Mouse (Mus musculus): ENCODE results near the gene Pold3.

Pold3 gene

GRCm38 (mm10) chr7:100121376-100121789 is at the start of gene Pold3:
Gene Pold3 (minus strand): TSS chr7:100121565.
- DNase-seq (ENCODE audit: low read depth, low spot score): peak; percentile 98

DNA sequence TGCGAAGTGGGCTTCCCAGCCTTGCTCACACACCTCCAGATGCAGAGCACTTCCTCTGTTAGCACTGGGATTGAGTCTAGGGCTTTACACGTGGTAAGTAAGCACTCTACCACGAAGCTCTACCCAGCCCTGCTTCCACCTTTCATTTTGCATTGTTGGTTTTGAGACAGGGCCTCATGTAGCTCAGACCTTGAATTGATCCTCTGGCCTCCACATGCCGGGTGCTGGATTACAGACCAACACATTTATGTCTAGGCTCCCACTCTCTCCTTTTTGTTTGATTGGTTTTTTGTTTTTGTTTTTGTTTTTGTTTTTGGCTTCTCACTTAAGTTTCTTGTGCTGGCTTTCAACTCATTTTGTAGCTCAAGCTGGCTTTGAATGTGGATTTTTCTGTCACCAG is 49.4 kb upstream of the Pold3 start:
- no peak for DNase-seq (ENCODE audit: low read depth, low spot score)

DNA sequence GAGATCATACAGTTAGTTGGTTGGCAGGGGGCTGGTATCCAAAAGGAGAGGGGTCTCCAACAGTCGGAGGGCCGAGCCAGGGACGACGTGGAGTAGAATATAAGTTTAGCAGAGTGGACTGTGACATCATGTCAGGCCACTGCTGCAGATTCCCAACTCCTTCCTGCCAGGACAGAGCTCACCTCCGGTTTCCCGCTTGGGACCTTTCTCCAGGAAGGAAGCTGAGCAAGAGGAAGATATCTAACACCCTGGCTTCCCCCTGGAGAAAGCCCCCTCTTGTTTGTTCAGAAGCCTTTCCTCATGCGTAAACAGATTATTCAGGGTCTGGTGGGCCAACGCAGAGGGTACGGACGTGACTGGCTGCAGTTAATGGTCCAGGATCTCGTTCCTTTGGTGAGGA is 47.3 kb upstream of the Pold3 start:
- DNase-seq (ENCODE audit: low read depth, low spot score): no peak

DNA sequence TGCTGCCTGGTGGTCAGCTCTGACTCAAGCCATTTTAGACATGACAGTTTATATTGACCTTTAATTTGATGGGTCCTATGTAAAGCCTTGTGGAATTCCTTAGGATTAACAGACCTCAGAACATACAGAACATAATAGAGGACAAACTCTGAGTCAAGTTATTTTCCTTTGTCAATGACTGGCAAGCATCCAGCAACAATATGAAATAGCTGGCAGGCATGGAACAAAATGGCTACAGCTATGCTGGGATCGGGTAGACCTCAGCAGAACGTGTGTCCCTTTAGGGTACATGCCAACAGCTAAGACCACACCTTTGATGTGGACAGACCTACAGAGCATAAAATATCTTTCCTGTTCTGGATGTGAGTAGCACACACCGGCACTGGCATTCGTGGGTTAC is 42.1 kb upstream of the Pold3 start:
- no peak for DNase-seq (ENCODE audit: low read depth, low spot score)

- peak; percentile 21 for DNase-seq (ENCODE audit: low read depth, low spot score)
Measured at GRCm38 (mm10) chr7:100160006-100160405, 38.6 kb upstream of the Pold3 start.

GRCm38 (mm10) chr7:100159105-100159841 is 37.9 kb upstream of the Pold3 start, which contains the start of gene Lipt2:
Gene Lipt2 (plus strand): TSS chr7:100159277.
- DNase-seq (ENCODE audit: low read depth, low spot score): peak; percentile 97

DNA sequence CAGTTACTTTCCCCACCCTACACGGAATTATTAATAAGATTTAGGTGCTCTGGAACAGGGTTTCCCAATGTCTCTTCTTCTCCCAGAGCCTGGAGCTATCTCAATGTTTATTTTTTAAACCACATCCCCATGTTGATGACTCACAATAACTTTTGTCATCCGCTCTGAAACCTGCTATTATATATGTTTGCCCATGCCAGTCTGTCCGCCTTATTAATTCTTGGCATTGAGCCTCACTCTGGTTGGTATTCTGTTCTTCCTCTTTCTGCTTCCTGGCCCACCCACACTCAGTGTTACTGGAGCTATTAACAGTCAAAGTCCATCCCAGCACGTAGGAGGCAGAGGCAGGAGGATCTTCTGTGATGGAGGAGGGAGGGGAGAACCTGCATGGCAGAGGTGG is 36.3 kb upstream of the Pold3 start:
- peak; percentile 29 for DNase-seq (ENCODE audit: low read depth, low spot score)

DNA sequence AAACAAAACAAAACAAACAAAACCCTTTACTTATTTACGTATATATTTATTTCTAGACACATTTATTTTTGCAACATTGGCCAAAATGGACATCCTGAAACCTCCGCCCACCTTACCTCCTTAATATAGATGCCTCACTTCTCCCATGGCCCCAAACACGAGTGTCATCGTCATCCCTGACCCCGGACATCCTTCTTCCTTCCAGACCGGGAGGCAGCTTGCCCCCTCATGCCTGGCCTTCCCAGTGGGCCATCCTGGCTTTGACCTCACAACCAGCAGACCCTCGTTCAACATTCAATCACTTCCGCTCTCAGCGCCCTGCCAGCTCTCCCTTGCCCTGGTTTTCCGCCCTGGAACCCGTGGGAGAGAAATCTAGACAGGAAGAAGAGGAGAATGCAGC is 29.3 kb upstream of the Pold3 start:
- no peak for DNase-seq (ENCODE audit: low read depth, low spot score)

- no peak for DNase-seq (ENCODE audit: low read depth, low spot score)
Measured at GRCm38 (mm10) chr7:100150086-100150485, 28.7 kb upstream of the Pold3 start.

DNA sequence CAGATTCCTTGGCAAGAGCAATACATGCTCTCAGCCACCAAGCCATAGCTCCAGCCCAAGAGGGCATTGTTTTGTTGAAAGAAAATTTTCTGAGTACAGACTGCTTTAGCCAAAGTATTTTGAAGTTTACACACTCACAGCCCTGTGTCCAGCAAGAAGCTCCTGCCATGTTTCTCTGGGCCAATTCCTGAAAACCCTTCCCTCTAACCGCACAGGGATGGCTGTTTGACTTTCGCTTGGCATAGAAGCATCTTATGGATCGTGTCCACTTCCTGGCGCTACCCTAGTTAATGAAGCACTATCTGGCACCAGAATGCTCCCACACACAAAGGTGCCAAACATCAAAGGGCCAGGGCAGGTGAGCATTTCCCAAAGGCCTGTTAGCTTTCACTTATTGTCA is 27.2 kb upstream of the Pold3 start:
- peak; percentile 9 for DNase-seq (ENCODE audit: low read depth, low spot score)

GRCm38 (mm10) chr7:100140591-100140990 is 19.2 kb upstream of the Pold3 start:
- no peak for DNase-seq (ENCODE audit: low read depth, low spot score)

DNA sequence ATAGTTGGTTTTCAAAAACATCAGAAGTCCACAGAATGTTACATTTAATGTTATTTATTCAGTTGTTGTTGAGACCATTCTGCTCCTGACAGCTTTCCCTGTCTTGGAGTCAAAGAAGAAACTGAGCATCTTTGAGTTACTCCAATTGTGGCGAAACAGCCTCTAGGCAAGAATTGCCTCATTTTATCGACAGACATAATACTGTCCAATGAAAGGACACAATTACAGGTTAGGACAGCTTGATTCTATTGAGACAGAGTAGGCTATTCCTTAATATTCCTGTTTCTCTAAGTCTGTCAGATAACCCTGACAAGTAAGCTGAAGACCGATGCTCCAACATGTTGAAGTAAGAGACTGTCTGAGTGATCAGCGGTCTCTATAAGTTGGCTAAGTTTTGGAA is 16.7 kb upstream of the Pold3 start:
- no peak for DNase-seq (ENCODE audit: low read depth, low spot score)

DNA sequence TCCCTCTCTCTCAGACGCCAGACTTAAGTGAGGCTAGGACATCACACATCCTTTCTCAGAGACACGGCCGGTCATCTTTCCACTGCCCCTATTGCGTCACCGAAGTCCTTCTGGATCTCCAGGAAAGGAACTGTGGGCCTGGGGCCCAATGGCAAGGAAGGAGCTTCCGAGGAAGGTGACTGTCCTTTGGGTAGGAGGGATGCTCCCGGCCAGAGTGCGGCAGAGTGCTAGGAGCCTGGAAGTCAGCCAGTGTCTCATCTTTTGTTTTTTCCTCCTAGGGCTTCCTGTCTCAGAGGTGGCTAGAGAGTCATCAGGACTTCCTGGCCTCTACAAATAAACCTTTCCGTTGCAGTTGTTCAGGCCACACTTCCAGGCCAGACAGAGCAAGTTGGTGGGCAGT is 15.7 kb upstream of the Pold3 start:
- DNase-seq (ENCODE audit: low read depth, low spot score): no peak

DNA sequence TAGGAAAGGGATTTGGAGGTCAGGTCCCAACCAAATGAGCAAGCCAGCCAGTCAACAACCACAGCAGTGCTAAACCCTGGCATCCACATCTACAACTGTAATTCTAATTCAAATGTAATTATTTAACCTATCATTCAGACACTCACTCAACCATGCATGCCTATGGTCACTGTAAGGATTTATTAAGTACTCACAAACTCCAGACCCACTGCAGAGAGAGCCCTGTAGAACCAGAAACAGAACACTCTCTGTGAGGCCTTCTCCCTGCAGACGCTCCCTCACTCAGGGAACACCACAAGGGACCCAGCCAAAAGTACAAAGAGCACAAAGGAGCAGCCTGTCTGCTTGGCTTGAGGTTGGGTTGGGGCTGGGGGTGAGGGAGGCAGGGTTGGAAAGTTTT is 11.0 kb upstream of the Pold3 start:
- DNase-seq (ENCODE audit: low read depth, low spot score): no peak

DNA sequence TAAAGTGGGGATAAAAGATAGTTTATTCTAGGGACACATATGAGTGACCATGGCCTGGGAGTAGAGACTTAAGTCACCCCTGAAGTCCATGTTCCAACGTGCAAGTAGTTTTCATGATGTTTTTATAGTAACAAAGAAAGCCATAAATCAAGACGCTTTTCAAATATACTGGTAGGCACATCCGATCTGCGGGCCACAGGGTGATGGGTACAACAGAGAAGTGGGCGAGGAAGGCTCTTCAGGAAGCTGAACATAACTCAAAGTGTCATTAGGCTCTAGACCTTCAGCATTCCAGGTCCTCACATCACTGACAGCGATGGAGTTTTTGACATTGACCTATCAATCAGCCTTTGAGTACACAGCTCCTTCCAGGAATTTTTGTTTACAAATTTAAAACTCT is 9.2 kb upstream of the Pold3 start:
- DNase-seq (ENCODE audit: low read depth, low spot score): no peak

DNA sequence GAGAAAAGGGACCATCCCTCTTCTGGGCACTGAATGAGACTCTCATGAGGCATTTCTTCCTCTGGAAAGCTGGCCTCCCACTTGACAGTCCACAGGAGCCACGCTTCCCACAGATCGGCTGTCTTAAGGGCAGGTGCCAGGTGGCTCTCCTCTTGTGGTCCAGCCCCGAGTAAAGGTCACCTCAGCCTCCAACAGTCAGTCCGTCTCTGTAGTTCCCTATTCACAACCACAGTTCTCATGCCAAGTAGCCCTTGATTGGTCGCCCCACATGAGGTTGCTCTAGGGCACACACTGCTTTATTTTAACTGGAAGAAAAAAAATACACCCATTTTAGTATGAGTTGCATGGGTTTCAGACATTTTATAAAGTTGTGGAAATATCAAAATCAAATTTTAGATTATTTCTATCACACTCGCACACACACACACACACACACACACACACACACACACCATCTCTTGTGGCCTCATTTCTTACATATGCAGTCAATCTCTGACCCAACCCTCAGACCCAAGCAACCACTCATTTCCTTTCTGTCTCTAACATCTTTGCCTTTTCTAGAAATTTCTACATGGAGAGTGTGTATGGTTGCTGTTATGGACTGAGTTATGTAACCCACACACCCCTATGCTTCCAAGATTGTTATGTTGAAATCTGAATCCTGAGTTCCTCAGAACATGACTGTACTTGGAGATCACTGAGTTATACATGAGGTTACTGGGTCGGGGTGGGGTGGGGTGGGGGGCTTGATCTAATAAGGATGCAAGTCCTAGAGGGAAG is 7.1 kb upstream of the Pold3 start:
- DNase-seq (ENCODE audit: low read depth, low spot score): no peak

DNA sequence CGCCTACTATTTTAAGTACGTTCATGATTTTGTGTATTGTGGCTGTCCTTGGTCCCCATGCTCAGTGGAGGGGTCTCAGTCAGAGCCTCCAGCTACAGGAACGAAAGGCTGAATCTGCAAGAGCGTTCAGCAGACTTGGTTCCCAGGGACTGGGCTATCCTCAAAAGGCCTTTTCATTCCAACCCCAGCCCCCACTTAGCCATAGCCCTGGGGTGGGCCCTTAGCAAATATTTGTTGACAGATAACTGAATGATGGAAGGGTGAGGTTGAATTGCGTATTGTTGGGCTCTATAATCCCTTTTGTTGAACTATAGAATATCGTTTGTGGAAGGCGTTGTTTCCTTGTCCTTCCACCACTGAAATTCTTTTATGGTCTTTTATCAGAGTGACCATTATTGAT is 5.1 kb upstream of the Pold3 start:
- no peak for DNase-seq (ENCODE audit: low read depth, low spot score)

- no peak for DNase-seq (ENCODE audit: low read depth, low spot score)
Measured at GRCm38 (mm10) chr7:100125166-100125565, 3.8 kb upstream of the Pold3 start.

DNA sequence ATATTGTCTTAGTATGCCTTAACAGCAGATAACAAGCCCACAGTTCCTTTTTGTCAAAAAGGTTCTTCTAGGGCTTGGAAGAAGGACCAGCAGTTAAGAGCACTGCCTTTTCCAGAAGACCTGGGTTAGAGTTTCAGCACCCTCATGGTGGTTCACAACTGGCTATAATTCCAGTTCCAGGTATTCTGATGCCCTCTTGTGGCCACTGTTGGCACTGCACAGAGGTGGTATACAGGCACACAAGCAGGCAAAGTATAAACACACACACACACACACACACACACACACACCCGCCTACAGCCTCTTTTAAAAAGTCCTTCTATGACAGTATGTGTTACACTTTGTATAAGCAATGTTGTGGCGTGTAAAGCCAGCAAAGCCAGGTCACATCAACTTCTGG is 2.8 kb upstream of the Pold3 start:
- DNase-seq (ENCODE audit: low read depth, low spot score): peak; percentile 16

DNA sequence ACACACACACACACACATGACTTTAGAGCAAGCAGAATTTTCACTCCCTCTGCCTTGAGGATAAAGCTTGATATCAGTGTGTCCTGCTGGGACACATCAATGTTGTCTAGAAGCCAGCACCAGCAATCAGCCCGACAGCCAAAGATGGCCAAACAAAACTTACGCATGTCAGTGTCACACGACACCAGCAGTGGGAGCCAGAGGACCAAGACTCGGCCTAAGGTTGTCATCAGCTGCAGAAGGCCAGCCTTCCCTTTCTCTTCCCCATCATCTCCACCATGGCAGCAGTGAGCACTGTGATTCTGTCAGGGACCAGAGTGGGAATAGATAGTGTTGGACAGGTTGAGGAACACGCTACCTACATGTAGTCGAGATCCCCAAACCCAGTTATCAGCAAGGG is 2.1 kb upstream of the Pold3 start:
- peak; percentile 41 for DNase-seq (ENCODE audit: low read depth, low spot score)

- peak; percentile 29 for DNase-seq (ENCODE audit: low read depth, low spot score)
Measured at GRCm38 (mm10) chr7:100120791-100121261, 539 bp downstream of the Pold3 start.

DNA sequence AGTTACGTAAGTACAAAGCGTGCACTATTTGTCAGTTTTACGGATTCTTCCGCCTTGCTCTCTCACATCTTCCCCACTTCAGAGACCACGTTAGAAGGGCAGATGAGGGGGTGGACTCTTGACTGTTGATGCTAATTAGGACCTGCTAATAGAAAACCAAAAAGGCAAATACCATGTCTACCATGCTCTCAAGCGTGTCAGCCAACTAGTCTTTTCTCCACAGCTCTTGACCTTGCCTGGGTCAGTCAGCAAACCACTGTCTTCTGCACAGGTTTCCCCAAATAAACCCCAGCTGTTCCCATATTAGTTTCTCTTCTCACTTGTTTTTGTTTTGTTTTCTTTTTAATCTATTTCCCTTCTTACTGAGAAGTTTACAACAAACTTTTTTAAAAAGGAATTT is 7.1 kb downstream of the Pold3 start:
- DNase-seq (ENCODE audit: low read depth, low spot score): no peak

- peak; percentile 51 for DNase-seq (ENCODE audit: low read depth, low spot score)
Measured at GRCm38 (mm10) chr7:100113821-100114220, 7.5 kb downstream of the Pold3 start.

Measured in brain, adult 2 months (tissue).